Mouse (Mus musculus) forebrain, embryonic 10.5 days (tissue): Measurements from ENCODE around the gene Dnah5. TPM values are rescaled to one million over a fixed set of nuclear protein-coding genes. Genes with fewer than 3 reads are reported as not detected.

Source experiments
- DNase-seq: peaks from one replicate; pipeline ENCODE4 v3.0.0-alpha.2; 2017; ENCODE audit warnings: low spot score; ENCODE audit errors: extremely low spot score
- H3K27ac ChIP-seq: fragments of 300-500 bp; sonication (generic); 2 replicates; pipeline ENCODE4 v1.5.1; 2016; ENCODE audit warnings: mild to moderate bottlenecking
- H3K27me3 ChIP-seq: fragments of 300-500 bp; sonication (generic); 2 replicates; pipeline ENCODE4 v1.6.1; 2016; ENCODE audit warnings: mild to moderate bottlenecking; ENCODE audit not compliant: poor library complexity, severe bottlenecking
- H3K36me3 ChIP-seq: fragments of 300-500 bp; sonication (generic); replicated peaks from 2 replicates; pipeline ENCODE4 v1.6.1; 2016; ENCODE audit warnings: mild to moderate bottlenecking, moderate library complexity
- H3K4me1 ChIP-seq: fragments of 300-500 bp; sonication (generic); 2 replicates; pipeline ENCODE4 v1.6.1; 2016
- H3K4me3 ChIP-seq: fragments of 300-500 bp; sonication (generic); 2 replicates; pipeline ENCODE4 v1.5.1; 2016; ENCODE audit warnings: mild to moderate bottlenecking, moderate library complexity
- H3K9me3 ChIP-seq: fragments of 300-500 bp; sonication (generic); 2 replicates; pipeline ENCODE4 v1.6.1; 2016; ENCODE audit warnings: mild to moderate bottlenecking, moderate library complexity
- WGBS: fragments of 180-500 bp; shearing (Covaris S2); methylation state at CpG from one replicate; pipeline ENCODE4 v1.1.7; 2016; 5-methylcytosine and 5-hydroxymethylcytosine counted together
- polyA plus RNA-seq: library from polyadenylated mRNA; unstranded; fragments of >200 nt; fragmentation: Nextera tagmentation; extraction: Ambion mirVana; gene quantifications from 2 replicates; pipeline ENCODE4 v1.2.1, GENCODE M21; 2016

The Dnah5 gene
- polyA plus RNA-seq, 1 experiment from 2014 or later = 0.04 TPM

DNA sequence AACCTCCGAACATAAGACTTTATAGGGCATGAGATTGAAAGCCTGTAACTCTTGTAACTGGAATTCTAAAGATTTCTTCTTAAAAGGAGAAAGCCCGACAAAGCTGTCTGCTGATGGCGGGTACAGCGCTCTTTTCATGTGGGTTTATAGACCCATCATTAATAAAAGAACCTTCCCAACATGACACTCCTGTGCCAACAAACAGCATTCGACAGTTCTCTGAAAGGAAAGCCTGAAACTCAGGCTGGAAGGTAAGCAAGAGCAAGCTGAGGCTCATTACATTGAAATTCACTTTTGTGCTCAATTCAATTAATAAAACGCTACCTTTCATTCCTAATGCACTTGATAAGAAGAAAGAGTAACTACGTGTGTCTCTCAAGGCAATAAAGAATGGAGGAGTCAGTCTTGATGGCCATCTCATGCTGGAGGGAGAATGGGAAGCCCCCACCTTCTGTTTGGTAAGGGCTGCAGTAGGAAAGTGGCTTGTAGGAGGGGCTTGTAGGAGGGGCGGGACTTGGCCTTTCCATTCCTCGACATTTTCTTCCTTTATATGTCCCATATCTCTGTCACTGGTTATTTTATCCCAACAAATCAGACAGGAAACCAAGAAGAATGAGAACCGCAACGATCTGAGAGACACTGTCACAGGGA, 15.1 kb upstream of the Dnah5 start:
- H3K27me3 ChIP-seq = no peaks in the 10 kb centered on the region; the same call in 1 of the 2 replicates
- H3K9me3 ChIP-seq = no peaks in the 10 kb centered on the region
- no peaks in the 10 kb centered on the region for H3K36me3 ChIP-seq
- WGBS = 74% methylated on average over 11 of the region's 11 CpGs
- no peak overlapping the region for H3K27ac ChIP-seq
- H3K4me3 ChIP-seq = no peak overlapping the region
- no peaks in the 10 kb centered on the region for H3K4me1 ChIP-seq
- no peak for DNase-seq

DNA sequence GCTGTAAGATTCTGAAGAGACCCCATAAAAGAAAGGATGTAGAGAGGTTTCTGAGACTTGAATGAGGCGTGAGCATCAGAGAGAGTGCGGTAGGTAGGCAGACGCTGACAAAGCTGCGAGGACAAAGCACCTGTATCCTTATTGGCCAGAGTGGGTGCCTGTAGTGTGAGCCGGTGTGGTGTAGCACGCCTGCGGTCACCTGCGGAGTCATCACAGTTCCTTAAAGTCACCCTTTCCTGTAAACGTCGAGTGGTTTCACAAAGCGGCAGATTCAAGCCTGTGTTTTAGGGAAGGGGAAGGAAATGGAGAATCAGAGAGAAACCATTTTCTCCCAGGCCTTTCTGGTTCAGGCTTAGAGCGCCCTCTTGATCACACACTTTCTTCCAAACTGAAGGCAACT, 13.9 kb upstream of the Dnah5 start:
- Histone ChIP-seq H3K9me3 (no peaks in the 10 kb centered on the region), H3K36me3 (no peaks in the 10 kb centered on the region), H3K27me3 (no peaks in the 10 kb centered on the region; the same call in 1 of the 2 replicates), H3K4me1 (no peaks in the 10 kb centered on the region), H3K4me3 (no peak overlapping the region), H3K27ac (no peak overlapping the region)
- WGBS = 39% methylated on average over 12 of the region's 12 CpGs
- DNase-seq = no peak

DNA sequence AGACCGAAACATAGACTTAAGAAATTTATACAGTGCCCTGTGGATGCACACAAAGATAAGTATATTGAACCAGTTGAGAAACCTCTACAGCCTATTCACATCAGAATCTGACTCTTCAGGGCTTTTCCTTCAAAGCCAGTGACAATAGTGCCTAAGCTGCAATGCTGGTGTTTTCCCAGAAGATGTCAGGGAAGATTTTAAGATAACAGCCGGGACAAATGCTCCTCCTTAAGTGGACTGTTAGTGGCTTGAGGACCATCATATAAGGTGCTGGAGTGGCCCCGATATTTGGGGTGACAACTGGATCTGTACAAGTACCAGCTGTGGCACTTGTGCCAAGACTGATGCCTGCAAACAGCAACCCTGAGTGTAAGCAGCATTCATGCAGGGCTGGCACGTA, 4.9 kb upstream of the Dnah5 start:
- Histone ChIP-seq H3K27ac (no peak overlapping the region), H3K4me1 (peaks cover 9% of the 10 kb centered on the region), H3K27me3 (peaks cover 13% of the 10 kb centered on the region; the same call in 1 of the 2 replicates), H3K9me3 (no peaks in the 10 kb centered on the region), H3K36me3 (no peaks in the 10 kb centered on the region), H3K4me3 (no peak overlapping the region)
- no peak for DNase-seq
- 75% methylated on average over 4 of the region's 4 CpGs for WGBS

DNA sequence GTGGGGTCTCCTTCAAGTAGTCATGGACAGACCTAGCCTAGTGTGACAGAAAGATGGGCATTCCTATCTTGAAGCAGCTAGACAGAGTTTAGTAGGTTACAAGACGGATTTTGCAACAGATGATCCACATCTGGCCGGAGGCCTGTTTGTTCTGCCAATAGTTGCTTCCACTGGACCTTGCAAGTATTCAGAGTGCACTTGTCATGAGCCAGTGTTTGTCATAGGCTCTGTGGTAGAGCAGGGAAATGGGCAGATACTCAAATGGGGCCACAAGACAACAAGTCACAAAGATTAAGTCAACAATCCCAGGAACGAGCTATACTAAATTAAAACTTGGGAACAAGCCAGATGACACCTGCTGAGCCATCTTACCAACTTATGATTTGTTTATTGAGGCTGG, 1.1 kb downstream of the Dnah5 start:
- H3K9me3 ChIP-seq = no peaks in the 10 kb centered on the region
- whole genome bisulfite sequencing = 87% methylated on average over 3 of the region's 3 CpGs
- H3K4me1 ChIP-seq = peaks cover 17% of the 10 kb centered on the region
- no peak overlapping the region for H3K27ac ChIP-seq
- no peaks in the 10 kb centered on the region for H3K36me3 ChIP-seq
- no peak for DNase-seq
- H3K27me3 ChIP-seq = peaks cover 54% of the 10 kb centered on the region
- no peak overlapping the region for H3K4me3 ChIP-seq

DNA sequence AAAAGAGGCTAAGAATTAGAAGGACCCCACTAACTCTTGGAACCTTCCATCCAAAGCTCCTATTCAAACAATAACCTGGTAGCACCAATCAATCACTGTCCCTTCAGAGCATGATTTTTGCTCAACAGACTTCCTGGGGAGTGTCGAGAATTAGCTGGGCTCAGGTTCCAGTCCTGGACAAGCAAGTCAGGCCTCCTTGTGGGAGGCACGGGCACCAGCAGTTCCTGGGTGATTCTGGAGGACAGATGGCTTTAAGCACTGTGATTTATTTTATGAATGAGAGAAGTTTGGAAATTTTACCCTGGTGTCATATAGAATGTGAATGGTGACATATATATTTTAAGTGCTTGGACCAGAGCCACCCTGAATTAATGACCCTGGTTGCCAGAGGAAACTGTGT, 4.0 kb downstream of the Dnah5 start:
- no peak for DNase-seq
- H3K36me3 ChIP-seq = no peaks in the 10 kb centered on the region
- peaks cover 45% of the 10 kb centered on the region for H3K27me3 ChIP-seq
- no peak overlapping the region for H3K27ac ChIP-seq
- peaks cover 17% of the 10 kb centered on the region for H3K4me1 ChIP-seq
- no peaks in the 10 kb centered on the region for H3K9me3 ChIP-seq
- H3K4me3 ChIP-seq = no peak overlapping the region
- 69% methylated on average over 2 of the region's 2 CpGs for WGBS

DNA sequence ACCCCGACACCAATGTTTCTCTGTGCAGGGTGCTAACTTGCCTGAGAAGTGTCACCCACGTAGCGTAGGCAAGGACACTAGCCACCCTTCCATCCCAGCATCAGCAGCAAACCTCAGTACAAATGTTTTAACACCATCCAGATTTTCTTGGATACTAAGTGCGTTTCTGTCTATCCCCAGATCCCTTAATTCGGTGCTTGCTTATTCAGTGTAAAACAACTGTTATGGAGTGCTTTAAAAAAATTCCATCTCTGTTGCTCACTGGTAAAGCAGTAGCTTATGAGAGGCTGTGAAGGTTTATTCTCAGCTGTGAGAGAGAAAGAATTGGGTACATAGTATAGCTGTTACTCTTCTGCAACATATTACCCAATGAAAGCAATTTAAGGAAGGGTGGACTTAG, 9.5 kb downstream of the Dnah5 start:
- peaks cover 11% of the 10 kb centered on the region for H3K4me1 ChIP-seq
- peaks cover 14% of the 10 kb centered on the region for H3K27me3 ChIP-seq

DNA sequence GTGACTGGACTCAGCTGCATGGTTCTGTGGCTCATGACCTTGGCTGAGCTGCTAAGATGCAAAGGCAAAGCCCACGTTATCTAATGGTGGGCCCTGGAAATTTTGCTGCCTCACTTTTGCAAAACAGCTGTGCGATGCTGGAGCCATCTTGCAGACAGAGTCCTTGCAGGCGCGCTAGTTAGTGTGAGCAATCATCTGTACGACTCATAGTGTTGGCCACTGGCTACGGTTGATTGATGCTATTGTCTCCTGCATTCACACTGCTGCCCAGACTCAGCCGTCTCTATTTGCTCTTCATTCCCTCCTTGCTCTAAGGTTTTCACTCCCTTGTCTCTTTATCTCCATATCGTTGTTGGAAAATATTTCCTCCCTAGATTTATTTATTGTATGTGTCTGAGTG, 12.8 kb downstream of the Dnah5 start:
- Histone ChIP-seq H3K36me3 (no peaks in the 10 kb centered on the region), H3K4me3 (no peak overlapping the region), H3K4me1 (peaks cover 5% of the 10 kb centered on the region), H3K27me3 (no peaks in the 10 kb centered on the region), H3K27ac (no peak overlapping the region), H3K9me3 (no peaks in the 10 kb centered on the region)
- DNase-seq = no peak
- WGBS = 52% methylated on average over 8 of the region's 8 CpGs

More for the DNA sequence above, 9.5 kb downstream of the Dnah5 start:
- 88% methylated on average over 5 of the region's 5 CpGs for WGBS
- no peak for DNase-seq
- H3K9me3 ChIP-seq = no peaks in the 10 kb centered on the region
- H3K36me3 ChIP-seq = no peaks in the 10 kb centered on the region
- H3K27ac ChIP-seq = no peak overlapping the region
- no peak overlapping the region for H3K4me3 ChIP-seq

DNA sequence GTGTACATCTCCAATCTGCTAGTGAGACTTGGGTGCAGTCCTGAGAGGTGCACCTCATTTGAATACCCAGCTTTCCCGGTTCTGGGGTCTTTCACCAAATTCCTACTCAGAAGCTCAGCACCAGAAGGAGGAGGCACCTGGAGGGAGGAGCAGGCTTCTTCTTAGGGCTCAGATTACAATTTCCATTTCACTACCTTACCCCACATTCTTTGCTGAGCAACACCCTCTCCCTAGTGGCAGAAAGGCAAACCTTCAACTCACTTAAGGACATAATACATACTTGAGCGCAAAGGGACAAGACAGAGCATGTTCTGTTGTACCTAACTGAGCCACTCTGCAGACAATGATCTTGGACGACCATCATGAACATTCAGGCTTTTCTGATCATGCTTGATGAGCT, 23.8 kb downstream of the Dnah5 start:
- Histone ChIP-seq H3K36me3 (no peaks in the 10 kb centered on the region), H3K27ac (no peak overlapping the region), H3K27me3 (no peaks in the 10 kb centered on the region), H3K4me1 (no peaks in the 10 kb centered on the region), H3K4me3 (no peak overlapping the region), H3K9me3 (no peaks in the 10 kb centered on the region)
- no peak for DNase-seq
- WGBS = 67% methylated on average over 3 of the region's 3 CpGs

DNA sequence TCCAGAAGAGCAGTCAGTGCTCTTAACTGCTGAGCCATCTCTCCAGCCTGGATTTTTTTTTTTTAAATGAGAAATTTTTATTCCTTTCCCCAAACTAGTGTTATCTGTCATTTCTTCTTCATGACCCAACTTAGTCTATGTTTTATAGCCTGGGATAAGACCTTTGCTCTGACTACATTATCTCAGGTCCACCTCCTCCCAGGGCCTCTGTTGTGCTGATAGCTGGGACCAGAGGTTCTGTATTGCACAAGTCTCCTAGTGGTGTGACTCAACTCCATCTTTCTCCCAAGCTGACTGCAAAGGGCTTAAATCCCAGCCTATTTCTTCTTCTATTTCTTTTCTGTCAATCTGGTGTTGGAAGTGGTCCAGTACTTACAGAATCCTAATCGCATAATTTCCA, 56.7 kb downstream of the Dnah5 start:
- no peaks in the 10 kb centered on the region for H3K36me3 ChIP-seq
- 90% methylated on average over 1 of the region's 1 CpGs for WGBS
- H3K9me3 ChIP-seq = no peaks in the 10 kb centered on the region
- no peaks in the 10 kb centered on the region for H3K4me1 ChIP-seq
- H3K27me3 ChIP-seq = no peaks in the 10 kb centered on the region
- no peak overlapping the region for H3K4me3 ChIP-seq
- no peak for DNase-seq
- no peak overlapping the region for H3K27ac ChIP-seq

DNA sequence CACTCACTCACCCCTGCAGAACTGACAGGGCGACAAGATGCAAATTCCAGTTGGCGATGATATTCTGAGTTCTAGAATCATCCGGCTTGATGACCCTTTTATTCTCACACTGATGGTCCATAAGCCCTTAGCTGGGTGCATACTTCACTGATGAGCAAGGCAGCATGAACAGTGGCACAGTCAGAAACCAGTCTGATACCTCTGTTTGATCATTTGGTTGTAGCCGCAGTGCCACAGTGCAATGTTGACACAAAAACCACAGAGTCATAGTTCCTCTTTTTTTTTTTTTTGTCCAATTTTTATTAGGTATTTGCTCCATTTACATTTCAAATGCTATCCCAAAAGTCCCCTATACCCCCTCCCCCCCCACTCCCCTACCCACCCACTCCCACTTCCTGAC, 95.9 kb downstream of the Dnah5 start:
- no peak overlapping the region for H3K27ac ChIP-seq
- no peaks in the 10 kb centered on the region for H3K36me3 ChIP-seq
- H3K27me3 ChIP-seq = no peaks in the 10 kb centered on the region
- no peak overlapping the region for H3K4me3 ChIP-seq
- H3K4me1 ChIP-seq = no peaks in the 10 kb centered on the region
- no peaks in the 10 kb centered on the region for H3K9me3 ChIP-seq
- DNase-seq = no peak
- 94% methylated on average over 4 of the region's 4 CpGs for WGBS

DNA sequence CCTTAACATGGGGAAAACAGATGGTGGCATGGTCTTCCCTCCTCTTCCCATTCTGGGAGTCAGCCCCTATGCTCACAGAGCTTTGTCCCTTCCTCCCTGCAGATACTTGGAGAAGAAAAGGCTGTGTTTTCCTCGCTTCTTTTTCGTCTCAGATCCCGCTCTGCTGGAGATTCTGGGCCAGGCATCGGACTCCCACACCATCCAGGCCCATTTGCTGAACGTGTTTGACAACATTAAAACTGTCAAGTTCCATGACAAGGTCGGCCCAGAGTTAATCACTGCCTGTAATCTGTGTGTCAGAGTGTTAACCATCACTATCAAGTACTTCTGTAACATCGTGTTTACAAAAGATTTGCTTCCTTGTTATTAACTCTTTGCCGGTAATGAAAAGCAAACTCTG, 103.6 kb downstream of the Dnah5 start:
- no peaks in the 10 kb centered on the region for H3K36me3 ChIP-seq
- no peaks in the 10 kb centered on the region for H3K4me1 ChIP-seq
- no peak overlapping the region for H3K27ac ChIP-seq
- H3K9me3 ChIP-seq = no peaks in the 10 kb centered on the region
- H3K4me3 ChIP-seq = no peak overlapping the region
- DNase-seq = no peak
- WGBS = 76% methylated on average over 8 of the region's 8 CpGs
- no peaks in the 10 kb centered on the region for H3K27me3 ChIP-seq

DNA sequence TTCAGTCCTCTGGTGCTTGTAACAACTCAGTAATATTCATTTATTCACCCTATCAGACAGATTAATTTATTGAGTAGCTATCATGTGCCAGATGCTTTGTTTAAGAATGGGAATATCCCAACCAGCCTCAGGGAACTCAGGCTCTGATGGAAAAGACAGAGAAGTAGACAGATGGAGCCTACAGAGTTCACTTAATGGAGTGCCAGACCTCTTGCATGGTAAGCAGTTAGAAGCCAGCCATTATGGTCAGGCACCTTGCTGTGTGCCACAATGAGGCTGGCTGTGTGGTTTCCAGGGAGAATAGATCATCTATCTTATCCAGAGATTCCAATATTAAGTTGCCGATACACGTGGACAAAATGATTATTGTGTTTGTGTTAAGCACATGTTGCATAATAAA, 104.3 kb downstream of the Dnah5 start:
- Histone ChIP-seq H3K4me3 (no peak overlapping the region), H3K4me1 (no peaks in the 10 kb centered on the region), H3K9me3 (no peaks in the 10 kb centered on the region), H3K27ac (no peak overlapping the region), H3K36me3 (no peaks in the 10 kb centered on the region), H3K27me3 (no peaks in the 10 kb centered on the region)
- 81% methylated on average over 2 of the region's 2 CpGs for WGBS
- DNase-seq = no peak

DNA sequence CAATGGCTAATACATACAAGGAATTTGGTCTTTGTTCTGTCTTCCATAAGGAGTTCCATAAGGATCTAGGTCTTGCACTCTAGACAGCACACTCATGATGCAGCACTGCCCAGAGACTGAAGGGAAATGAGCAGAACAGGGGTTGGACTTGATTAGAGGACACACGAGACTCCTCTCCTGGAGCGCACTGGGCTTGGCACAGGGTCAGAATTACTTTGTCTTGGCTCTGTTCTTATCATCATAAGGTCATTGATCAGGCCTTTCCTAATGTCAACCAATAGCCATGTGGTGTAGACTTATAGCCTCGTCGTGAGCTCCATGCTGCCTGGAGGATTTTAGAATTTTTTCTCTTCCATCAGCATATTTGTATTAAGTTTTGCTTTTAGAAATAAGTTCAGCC, 107.0 kb downstream of the Dnah5 start:
- Histone ChIP-seq H3K27ac (no peak overlapping the region), H3K4me1 (no peaks in the 10 kb centered on the region), H3K36me3 (no peaks in the 10 kb centered on the region), H3K4me3 (no peak overlapping the region), H3K9me3 (no peaks in the 10 kb centered on the region), H3K27me3 (no peaks in the 10 kb centered on the region)
- no peak for DNase-seq
- 81% methylated on average over 4 of the region's 4 CpGs for WGBS

DNA sequence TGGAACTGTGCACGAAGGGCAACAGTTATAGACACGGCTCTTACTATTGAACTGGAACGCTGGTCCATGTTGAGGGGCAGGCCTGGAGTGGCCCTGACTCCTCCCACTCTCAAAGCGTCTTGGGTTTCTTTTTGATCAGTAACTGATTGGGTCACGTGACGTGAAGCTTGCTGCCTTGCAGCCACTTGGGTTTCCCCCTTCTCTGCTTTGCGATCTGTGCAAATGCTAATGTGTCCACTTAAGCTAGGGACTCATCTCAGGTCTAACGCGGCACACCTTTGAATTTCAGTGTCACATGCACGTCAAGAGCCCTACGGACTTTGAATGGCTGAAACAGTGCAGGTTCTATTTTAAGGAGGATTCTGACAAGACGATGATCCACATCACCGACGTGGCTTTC, 109.9 kb downstream of the Dnah5 start:
- no peak for DNase-seq
- Histone ChIP-seq H3K4me1 (no peaks in the 10 kb centered on the region), H3K27ac (no peak overlapping the region), H3K9me3 (no peaks in the 10 kb centered on the region), H3K36me3 (no peaks in the 10 kb centered on the region), H3K27me3 (no peaks in the 10 kb centered on the region), H3K4me3 (no peak overlapping the region)
- WGBS = 78% methylated on average over 14 of the region's 14 CpGs
